Mouse (Mus musculus) heart, embryonic 12.5 days (tissue): ENCODE results near the gene Btbd35f24. TPM values are rescaled to one million over a fixed set of nuclear protein-coding genes. Genes with fewer than 3 reads are reported as not detected.
"Not testable (repeated sequence)": the region's sequence is repeated elsewhere in the genome, so short reads cannot be mapped to it uniquely, and the experiment has no call there.

ENCODE experiments used
- ATAC-seq: fragments of 200-750 bp; cut with Nextera tagmentation; 2 replicates; pipeline ENCODE4 v1.8.0; 2017; ENCODE audit warnings: moderate TSS enrichment, moderate library complexity; ENCODE audit not compliant: insufficient number of reproducible peaks, low FRiP score
- H3K27ac ChIP-seq: fragments of 300-500 bp; sonication (generic); 2 replicates; pipeline ENCODE4 v1.5.1; 2016; ENCODE audit warnings: mild to moderate bottlenecking, moderate library complexity; ENCODE audit not compliant: poor library complexity, severe bottlenecking
- H3K27me3 ChIP-seq: fragments of 300-500 bp; sonication (generic); replicated peaks from 2 replicates; pipeline ENCODE4 v1.6.1; 2016; ENCODE audit warnings: mild to moderate bottlenecking, moderate library complexity
- H3K36me3 ChIP-seq: fragments of 300-500 bp; sonication (generic); 2 replicates; pipeline ENCODE4 v1.6.1; 2016; ENCODE audit warnings: mild to moderate bottlenecking, moderate library complexity
- H3K4me1 ChIP-seq: fragments of 300-500 bp; sonication (generic); replicated peaks from 2 replicates; pipeline ENCODE4 v1.6.1; 2016; ENCODE audit warnings: mild to moderate bottlenecking
- H3K4me2 ChIP-seq: fragments of 300-500 bp; sonication (generic); 2 replicates; pipeline ENCODE4 v1.6.1; 2016; ENCODE audit warnings: mild to moderate bottlenecking, moderate library complexity
- H3K4me3 ChIP-seq: fragments of 300-500 bp; sonication (generic); 2 replicates; pipeline ENCODE4 v1.5.1; 2016; ENCODE audit warnings: mild to moderate bottlenecking
- H3K9ac ChIP-seq: fragments of 300-500 bp; sonication (generic); 2 replicates; pipeline ENCODE4 v1.6.1; 2016; ENCODE audit warnings: mild to moderate bottlenecking, moderate library complexity
- H3K9me3 ChIP-seq: fragments of 300-500 bp; sonication (generic); replicated peaks from 2 replicates; pipeline ENCODE4 v1.6.1; 2016; ENCODE audit warnings: mild to moderate bottlenecking, moderate library complexity
- WGBS: fragments of 180-500 bp; shearing (Covaris S2); methylation state at CpG from one replicate; pipeline ENCODE4 v1.1.7; 2016; 5-methylcytosine and 5-hydroxymethylcytosine counted together
- polyA plus RNA-seq: library from polyadenylated mRNA; unstranded; fragments of >200 nt; fragmentation: Nextera tagmentation; extraction: Ambion mirVana; gene quantifications from 2 replicates; pipeline ENCODE4 v1.2.1, GENCODE M21; 2016

Btbd35f24 gene
- polyA plus RNA-seq, result not detected in 2 replicates

DNA sequence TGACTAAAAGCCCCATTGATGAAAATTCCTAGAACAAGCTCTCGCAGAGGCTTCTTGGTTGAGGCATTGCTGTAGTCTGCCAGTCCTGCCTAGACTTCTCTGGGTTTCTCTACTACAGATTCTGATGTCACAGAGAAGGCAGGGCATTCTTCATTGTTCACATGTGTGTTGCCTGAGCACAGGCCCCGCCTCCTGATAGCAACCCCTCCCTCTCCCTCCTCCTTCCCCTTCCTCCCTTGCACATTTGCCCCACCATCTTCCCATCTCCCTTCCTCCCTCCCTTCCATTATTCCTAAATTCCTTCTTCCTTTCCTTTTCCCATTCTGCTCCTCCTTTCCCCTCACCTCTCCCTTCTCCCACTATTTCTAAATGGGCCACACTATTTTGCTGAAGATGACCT, at the start of gene Btbd35f24:
Btbd35f24 (minus strand) TSS at position 101 of the 400 bp plus-strand sequence.
- ATAC-seq, H3K9ac ChIP-seq, H3K27me3 ChIP-seq, H3K27ac ChIP-seq, H3K36me3 ChIP-seq, H3K9me3 ChIP-seq, H3K4me3 ChIP-seq, H3K4me2 ChIP-seq, H3K4me1 ChIP-seq: not testable (repeated sequence)
- WGBS, result 50% methylated on average over 1 of the region's 2 CpGs

Other genes starting within 250 kb of the Btbd35f24 start
- gene Btbd35f23, start 119.0 kb downstream of the Btbd35f24 start, polyA plus RNA-seq, result not detected in 2 replicates
- gene Btbd35f11, start 247.9 kb upstream of the Btbd35f24 start, polyA plus RNA-seq, result not detected in 2 replicates